Mouse (Mus musculus) forebrain, embryonic 10.5 days (tissue): ENCODE data around the gene Vstm5. TPM values are rescaled to one million over a fixed set of nuclear protein-coding genes. Genes with fewer than 3 reads are reported as not detected.
A peak's percentile ranks its signal among the peaks of the same experiment; 100 is the strongest.
"Not testable (repeated sequence)": the region's sequence is repeated elsewhere in the genome, so short reads cannot be mapped to it uniquely, and the experiment has no call there.

ENCODE experiments used
- DNase-seq: peaks from one replicate; pipeline ENCODE4 v3.0.0-alpha.2; 2017; ENCODE audit warnings: low spot score; ENCODE audit errors: extremely low spot score
- H3K27ac ChIP-seq: fragments of 300-500 bp; sonication (generic); 2 replicates; pipeline ENCODE4 v1.5.1; 2016; ENCODE audit warnings: mild to moderate bottlenecking
- H3K27me3 ChIP-seq: fragments of 300-500 bp; sonication (generic); 2 replicates; pipeline ENCODE4 v1.6.1; 2016; ENCODE audit warnings: mild to moderate bottlenecking; ENCODE audit not compliant: poor library complexity, severe bottlenecking
- H3K36me3 ChIP-seq: fragments of 300-500 bp; sonication (generic); replicated peaks from 2 replicates; pipeline ENCODE4 v1.6.1; 2016; ENCODE audit warnings: mild to moderate bottlenecking, moderate library complexity
- H3K4me1 ChIP-seq: fragments of 300-500 bp; sonication (generic); 2 replicates; pipeline ENCODE4 v1.6.1; 2016
- H3K4me3 ChIP-seq: fragments of 300-500 bp; sonication (generic); 2 replicates; pipeline ENCODE4 v1.5.1; 2016; ENCODE audit warnings: mild to moderate bottlenecking, moderate library complexity
- H3K9me3 ChIP-seq: fragments of 300-500 bp; sonication (generic); 2 replicates; pipeline ENCODE4 v1.6.1; 2016; ENCODE audit warnings: mild to moderate bottlenecking, moderate library complexity
- WGBS: fragments of 180-500 bp; shearing (Covaris S2); methylation state at CpG from one replicate; pipeline ENCODE4 v1.1.7; 2016; 5-methylcytosine and 5-hydroxymethylcytosine counted together
- polyA plus RNA-seq: library from polyadenylated mRNA; unstranded; fragments of >200 nt; fragmentation: Nextera tagmentation; extraction: Ambion mirVana; gene quantifications from 2 replicates; pipeline ENCODE4 v1.2.1, GENCODE M21; 2016

Vstm5 gene
- polyA plus RNA-seq, 1 experiment from 2014 or later: 0.68 TPM

GRCm38 (mm10) chr9:15278343-15278742, 39.5 kb downstream of the Vstm5 start:
- WGBS: 87% methylated on average over 3 of the region's 3 CpGs
- H3K27me3 ChIP-seq: no peaks in the 10 kb centered on the region
- no peak for DNase-seq
- H3K36me3 ChIP-seq: peaks cover 41% of the 10 kb centered on the region
- peaks cover 24% of the 10 kb centered on the region for H3K4me1 ChIP-seq
- H3K27ac ChIP-seq: no peak overlapping the region
- no peak overlapping the region for H3K4me3 ChIP-seq
- no peaks in the 10 kb centered on the region for H3K9me3 ChIP-seq

- Histone ChIP-seq H3K27me3 (no peaks in the 10 kb centered on the region), H3K36me3 (peaks cover 32% of the 10 kb centered on the region), H3K4me1 (peaks cover 24% of the 10 kb centered on the region), H3K4me3 (peak overlapping the region; percentile 98), H3K27ac (peak overlapping the region; percentile 92), H3K9me3 (no peaks in the 10 kb centered on the region)
- no peak for DNase-seq
- 9% methylated on average over 19 of the region's 19 CpGs for WGBS
These were observed 40.3 kb downstream of the Vstm5 start for GRCm38 (mm10) chr9:15279139-15279648.

GRCm38 (mm10) chr9:15279649-15280490, 41.0 kb downstream of the Vstm5 start, which contains the start of gene Med17:
TSS of gene Med17 (minus strand) at chr9:15279931.
- Histone ChIP-seq H3K36me3 (peaks cover 25% of the 10 kb centered on the region), H3K4me1 (peaks cover 24% of the 10 kb centered on the region), H3K27ac (peak within 1 kb of the TSS; percentile 92), H3K27me3 (no peaks in the 10 kb centered on the region), H3K9me3 (no peaks in the 10 kb centered on the region), H3K4me3 (peak within 1 kb of the TSS; percentile 98)
- peak; percentile 93 for DNase-seq
- 2% methylated on average over 57 of the region's 57 CpGs for WGBS

- Histone ChIP-seq H3K4me1 (peaks cover 24% of the 10 kb centered on the region), H3K4me3 (peak overlapping the region; percentile 98)
These were observed 41.6 kb downstream of the Vstm5 start for GRCm38 (mm10) chr9:15280491-15280879.

GRCm38 (mm10) chr9:15285443-15285842, 46.6 kb downstream of the Vstm5 start:
- whole genome bisulfite sequencing: 65% methylated on average over 3 of the region's 3 CpGs
- no peak for DNase-seq
- H3K27me3 ChIP-seq: no peaks in the 10 kb centered on the region
- H3K4me1 ChIP-seq: peaks cover 9% of the 10 kb centered on the region
- H3K4me3 ChIP-seq: no peak overlapping the region
- H3K9me3 ChIP-seq: no peaks in the 10 kb centered on the region
- H3K36me3 ChIP-seq: no peaks in the 10 kb centered on the region
- no peak overlapping the region for H3K27ac ChIP-seq

More at GRCm38 (mm10) chr9:15280491-15280879, 41.6 kb downstream of the Vstm5 start:
- no peak for DNase-seq
- H3K27me3 ChIP-seq: no peaks in the 10 kb centered on the region
- peak overlapping the region; percentile 92 for H3K27ac ChIP-seq
- H3K36me3 ChIP-seq: peaks cover 19% of the 10 kb centered on the region
- 50% methylated on average over 5 of the region's 5 CpGs for WGBS
- H3K9me3 ChIP-seq: no peaks in the 10 kb centered on the region

GRCm38 (mm10) chr9:15287846-15288245, 49.0 kb downstream of the Vstm5 start:
- no peaks in the 10 kb centered on the region for H3K36me3 ChIP-seq
- WGBS: 48% methylated on average over 6 of the region's 6 CpGs

GRCm38 (mm10) chr9:15288402-15288801, 49.6 kb downstream of the Vstm5 start:
- H3K4me3 ChIP-seq: no peak overlapping the region

More at GRCm38 (mm10) chr9:15287846-15288245, 49.0 kb downstream of the Vstm5 start:
- H3K4me3 ChIP-seq: no peak overlapping the region
- H3K9me3 ChIP-seq: no peaks in the 10 kb centered on the region
- H3K27ac ChIP-seq: no peak overlapping the region
- no peak for DNase-seq
- H3K27me3 ChIP-seq: no peaks in the 10 kb centered on the region
- H3K4me1 ChIP-seq: no peaks in the 10 kb centered on the region

GRCm38 (mm10) chr9:15289251-15289650, 50.4 kb downstream of the Vstm5 start:
- H3K4me1 ChIP-seq: no peaks in the 10 kb centered on the region
- H3K27ac ChIP-seq: no peak overlapping the region
- no peak for DNase-seq
- H3K9me3 ChIP-seq: no peaks in the 10 kb centered on the region
- H3K27me3 ChIP-seq: no peaks in the 10 kb centered on the region
- no peaks in the 10 kb centered on the region for H3K36me3 ChIP-seq
- no peak overlapping the region for H3K4me3 ChIP-seq
- WGBS: 91% methylated on average over 6 of the region's 6 CpGs

More at GRCm38 (mm10) chr9:15288402-15288801, 49.6 kb downstream of the Vstm5 start:
- WGBS: 92% methylated on average over 3 of the region's 3 CpGs
- H3K4me1 ChIP-seq: no peaks in the 10 kb centered on the region
- no peaks in the 10 kb centered on the region for H3K27me3 ChIP-seq
- no peak overlapping the region for H3K27ac ChIP-seq
- DNase-seq: no peak
- no peaks in the 10 kb centered on the region for H3K9me3 ChIP-seq
- no peaks in the 10 kb centered on the region for H3K36me3 ChIP-seq

- 90% methylated on average over 7 of the region's 7 CpGs for WGBS
- DNase-seq: no peak
These were observed 58.3 kb downstream of the Vstm5 start for GRCm38 (mm10) chr9:15297112-15297511.

GRCm38 (mm10) chr9:15298451-15298850, 59.6 kb downstream of the Vstm5 start:
- Histone ChIP-seq H3K27me3 (no peaks in the 10 kb centered on the region), H3K4me1 (no peaks in the 10 kb centered on the region), H3K4me3 (no peak overlapping the region), H3K9me3 (no peaks in the 10 kb centered on the region), H3K36me3 (no peaks in the 10 kb centered on the region), H3K27ac (no peak overlapping the region)
- no peak for DNase-seq
- WGBS: 78% methylated on average over 2 of the region's 2 CpGs

More at GRCm38 (mm10) chr9:15297112-15297511, 58.3 kb downstream of the Vstm5 start:
- Histone ChIP-seq H3K27ac (no peak overlapping the region), H3K9me3 (no peaks in the 10 kb centered on the region), H3K4me3 (no peak overlapping the region), H3K4me1 (no peaks in the 10 kb centered on the region), H3K27me3 (no peaks in the 10 kb centered on the region), H3K36me3 (no peaks in the 10 kb centered on the region)

- H3K36me3 ChIP-seq: no peaks in the 10 kb centered on the region
- WGBS: 86% methylated on average over 5 of the region's 5 CpGs
These were observed 61.2 kb downstream of the Vstm5 start for GRCm38 (mm10) chr9:15300056-15300455.

GRCm38 (mm10) chr9:15301399-15301798, 62.6 kb downstream of the Vstm5 start:
- Histone ChIP-seq H3K4me1 (peaks cover 4% of the 10 kb centered on the region; the same call in 1 of the 2 replicates), H3K27ac (no peak overlapping the region), H3K36me3 (no peaks in the 10 kb centered on the region), H3K4me3 (no peak overlapping the region), H3K9me3 (no peaks in the 10 kb centered on the region), H3K27me3 (no peaks in the 10 kb centered on the region)
- WGBS: 69% methylated on average over 6 of the region's 6 CpGs
- DNase-seq: no peak

More at GRCm38 (mm10) chr9:15300056-15300455, 61.2 kb downstream of the Vstm5 start:
- Histone ChIP-seq H3K4me1 (no peaks in the 10 kb centered on the region), H3K4me3 (no peak overlapping the region), H3K27me3 (no peaks in the 10 kb centered on the region), H3K9me3 (no peaks in the 10 kb centered on the region), H3K27ac (no peak overlapping the region)
- DNase-seq: no peak

- not testable (repeated sequence) for H3K4me3 ChIP-seq, H3K27me3 ChIP-seq, H3K36me3 ChIP-seq, H3K9me3 ChIP-seq, H3K4me1 ChIP-seq, H3K27ac ChIP-seq, DNase-seq
- WGBS: 76% methylated on average over 6 of the region's 6 CpGs
These were observed 63.2 kb downstream of the Vstm5 start for GRCm38 (mm10) chr9:15302006-15302405.
